Mouse (Mus musculus): ENCODE data around the gene Il6st. TPM values are rescaled to one million over a fixed set of nuclear protein-coding genes. Genes with fewer than 3 reads are reported as not detected.

The Il6st gene
- total and polyA plus RNA-seq, 2 experiments from 2014 or later, result 20.2 to 37.4 TPM

DNA sequence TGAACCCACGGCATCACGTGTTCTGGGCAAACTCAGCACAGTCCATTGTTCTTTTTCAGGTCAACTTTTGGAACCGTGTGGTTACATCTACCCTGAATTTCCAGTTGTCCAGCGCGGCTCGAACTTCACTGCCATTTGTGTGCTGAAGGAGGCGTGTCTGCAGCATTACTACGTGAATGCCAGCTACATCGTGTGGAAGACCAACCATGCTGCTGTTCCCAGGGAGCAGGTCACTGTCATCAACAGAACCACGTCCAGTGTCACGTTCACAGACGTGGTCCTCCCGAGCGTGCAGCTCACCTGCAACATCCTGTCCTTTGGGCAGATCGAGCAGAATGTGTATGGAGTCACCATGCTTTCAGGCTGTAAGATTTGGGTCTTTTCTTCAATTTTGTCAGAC lies 16.1 kb downstream of the Il6st start:
- ATAC-seq (no peak), DNase-seq (ENCODE audit: low spot score) (no peak)
- TF ChIP-seq CTCF (IDR thresholded peaks at IDR 0.05; ENCODE audit: low read depth), result no peak
- 91% methylated on average over 15 of the region's 15 CpGs for WGBS
- H3K4me2 ChIP-seq (ENCODE audit: low read depth, low read length), result no peak overlapping the region
- H3K4me3 ChIP-seq (ENCODE audit: low read length), result no peak overlapping the region
- H3K27ac ChIP-seq, result no peak overlapping the region
- H3K9ac ChIP-seq (replicated peaks; ENCODE audit: low read length), result no peak overlapping the region
- peaks cover 27% of the 10 kb centered on the region for H3K36me3 ChIP-seq (ENCODE audit: insufficient read depth, low read length)
- H3K9me3 ChIP-seq (ENCODE audit: low read length), result no peaks in the 10 kb centered on the region
- no peaks in the 10 kb centered on the region for H3K27me3 ChIP-seq (ENCODE audit: insufficient read depth, low read length)
- no peaks in the 10 kb centered on the region for H3K4me1 ChIP-seq (ENCODE audit: insufficient read depth, low read length)

DNA sequence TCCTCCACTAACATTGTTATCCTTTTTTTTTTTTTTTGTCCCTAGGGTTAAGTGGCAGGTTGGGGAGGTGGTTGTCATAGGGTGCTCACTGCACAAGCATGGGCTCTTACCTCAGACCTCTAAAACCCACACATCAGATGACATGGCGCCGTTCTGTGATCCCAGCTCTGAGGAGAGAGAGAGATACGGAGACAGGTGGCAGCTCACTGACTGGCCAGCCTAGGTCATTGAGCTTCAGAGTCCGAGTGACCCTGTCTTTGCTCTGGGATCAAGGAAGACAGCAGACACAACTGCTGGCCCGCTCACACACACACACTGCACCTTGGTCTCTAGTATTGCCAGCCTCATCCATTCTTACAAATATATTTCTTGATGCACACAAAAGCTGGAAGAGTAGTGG lies 18.7 kb downstream of the Il6st start:
- TF ChIP-seq CTCF (IDR thresholded peaks at IDR 0.05; ENCODE audit: low read depth), result no peak
- 93% methylated on average over 5 of the region's 5 CpGs for WGBS
- DNase-seq (ENCODE audit: low spot score), result no peak
- Histone ChIP-seq H3K4me2 (ENCODE audit: low read depth, low read length) (no peak overlapping the region), H3K36me3 (ENCODE audit: insufficient read depth, low read length) (peaks cover 30% of the 10 kb centered on the region), H3K4me1 (ENCODE audit: insufficient read depth, low read length) (no peaks in the 10 kb centered on the region), H3K9ac (replicated peaks; ENCODE audit: low read length) (no peak overlapping the region), H3K27me3 (ENCODE audit: insufficient read depth, low read length) (no peaks in the 10 kb centered on the region), H3K4me3 (ENCODE audit: low read length) (no peak overlapping the region), H3K27ac (no peak overlapping the region), H3K9me3 (ENCODE audit: low read length) (no peaks in the 10 kb centered on the region)
- ATAC-seq, result no peak

DNA sequence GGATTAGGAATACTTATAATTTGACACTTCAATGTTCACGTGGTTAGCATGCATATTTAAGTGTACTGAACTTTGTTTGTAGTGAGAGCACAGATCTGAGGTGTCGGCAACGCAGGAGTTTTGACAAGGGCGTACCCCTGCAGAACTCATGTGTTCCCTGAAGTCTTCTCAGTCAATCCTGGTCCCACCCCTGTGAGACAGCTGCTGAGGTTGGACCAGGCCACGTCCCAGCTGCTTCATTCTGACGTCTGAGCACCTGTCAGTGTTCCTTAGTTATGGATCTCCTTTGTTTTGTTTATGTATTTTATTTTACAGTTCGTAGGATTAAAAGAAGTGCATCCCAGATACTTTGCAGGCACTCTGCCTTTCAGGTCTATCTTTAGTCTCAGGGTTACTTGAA lies 19.1 kb downstream of the Il6st start:
- no peaks in the 10 kb centered on the region for H3K9me3 ChIP-seq (ENCODE audit: low read length)
- no peak for ATAC-seq
- no peaks in the 10 kb centered on the region for H3K4me1 ChIP-seq (ENCODE audit: insufficient read depth, low read length)
- 82% methylated on average over 7 of the region's 7 CpGs for WGBS
- no peak overlapping the region for H3K27ac ChIP-seq
- no peaks in the 10 kb centered on the region for H3K27me3 ChIP-seq (ENCODE audit: insufficient read depth, low read length)
- no peak overlapping the region for H3K4me2 ChIP-seq (ENCODE audit: low read depth, low read length)
- no peak for DNase-seq (ENCODE audit: low spot score)
- H3K36me3 ChIP-seq (ENCODE audit: insufficient read depth, low read length), result peaks cover 30% of the 10 kb centered on the region
- no peak overlapping the region for H3K9ac ChIP-seq (replicated peaks; ENCODE audit: low read length)
- no peak overlapping the region for H3K4me3 ChIP-seq (ENCODE audit: low read length)
- TF ChIP-seq CTCF (IDR thresholded peaks at IDR 0.05; ENCODE audit: low read depth), result no peak

DNA sequence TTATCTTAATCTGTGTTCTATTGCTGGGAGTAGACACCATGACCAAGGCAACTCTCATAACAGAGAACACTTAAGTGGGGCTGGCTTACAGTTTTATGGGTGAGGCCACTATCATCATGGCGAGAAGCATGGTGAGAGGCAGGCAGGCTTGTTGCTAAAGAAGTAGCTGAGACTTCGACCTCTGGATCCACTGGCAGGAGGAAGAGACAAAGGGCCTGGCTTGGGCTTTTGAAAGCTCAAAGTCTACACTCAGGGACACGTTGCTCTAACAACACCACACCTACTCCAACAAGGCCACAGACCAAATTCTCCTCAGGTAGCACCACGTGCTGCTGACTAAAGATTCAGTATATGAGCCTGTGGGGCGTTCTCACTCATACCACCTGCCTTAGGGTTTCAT lies 22.4 kb downstream of the Il6st start:
- Histone ChIP-seq H3K9me3 (ENCODE audit: low read length) (no peaks in the 10 kb centered on the region), H3K4me3 (ENCODE audit: low read length) (no peak overlapping the region), H3K4me2 (ENCODE audit: low read depth, low read length) (no peak overlapping the region), H3K4me1 (ENCODE audit: insufficient read depth, low read length) (no peaks in the 10 kb centered on the region), H3K27ac (no peak overlapping the region), H3K9ac (replicated peaks; ENCODE audit: low read length) (no peak overlapping the region), H3K36me3 (ENCODE audit: insufficient read depth, low read length) (peaks cover 39% of the 10 kb centered on the region), H3K27me3 (ENCODE audit: insufficient read depth, low read length) (no peaks in the 10 kb centered on the region)
- WGBS, result 97% methylated on average over 5 of the region's 5 CpGs
- no peak for DNase-seq (ENCODE audit: low spot score)
- no peak for ATAC-seq
- no peak for TF ChIP-seq CTCF (IDR thresholded peaks at IDR 0.05; ENCODE audit: low read depth)

DNA sequence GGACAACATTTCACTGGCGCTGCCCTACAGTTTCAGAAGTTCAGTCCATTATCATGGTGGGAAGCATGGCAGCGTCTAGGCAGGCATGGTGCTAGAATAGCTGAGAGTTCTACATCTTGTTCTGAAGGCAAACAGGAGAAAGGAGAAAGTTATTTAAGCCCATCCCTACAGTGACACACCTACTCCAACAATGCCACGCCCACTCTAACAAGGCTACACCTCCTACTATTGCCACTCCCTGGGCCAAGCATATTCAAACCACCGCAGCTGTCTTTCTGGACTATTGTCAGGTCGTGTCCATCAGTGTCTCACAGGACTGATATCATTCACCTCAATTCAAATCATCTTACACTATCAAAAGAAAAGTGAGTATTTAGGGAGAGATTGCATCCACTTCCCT lies 22.8 kb downstream of the Il6st start:
- WGBS, result 97% methylated on average over 5 of the region's 5 CpGs
- H3K27ac ChIP-seq, result no peak overlapping the region
- H3K4me1 ChIP-seq (ENCODE audit: insufficient read depth, low read length), result no peaks in the 10 kb centered on the region
- H3K36me3 ChIP-seq (ENCODE audit: insufficient read depth, low read length), result peaks cover 34% of the 10 kb centered on the region
- TF ChIP-seq CTCF (IDR thresholded peaks at IDR 0.05; ENCODE audit: low read depth), result no peak
- H3K27me3 ChIP-seq (ENCODE audit: insufficient read depth, low read length), result no peaks in the 10 kb centered on the region
- DNase-seq (ENCODE audit: low spot score) (no peak), ATAC-seq (no peak)
- H3K4me2 ChIP-seq (ENCODE audit: low read depth, low read length), result no peak overlapping the region
- no peak overlapping the region for H3K4me3 ChIP-seq (ENCODE audit: low read length)
- H3K9me3 ChIP-seq (ENCODE audit: low read length), result no peaks in the 10 kb centered on the region
- H3K9ac ChIP-seq (replicated peaks; ENCODE audit: low read length), result no peak overlapping the region

DNA sequence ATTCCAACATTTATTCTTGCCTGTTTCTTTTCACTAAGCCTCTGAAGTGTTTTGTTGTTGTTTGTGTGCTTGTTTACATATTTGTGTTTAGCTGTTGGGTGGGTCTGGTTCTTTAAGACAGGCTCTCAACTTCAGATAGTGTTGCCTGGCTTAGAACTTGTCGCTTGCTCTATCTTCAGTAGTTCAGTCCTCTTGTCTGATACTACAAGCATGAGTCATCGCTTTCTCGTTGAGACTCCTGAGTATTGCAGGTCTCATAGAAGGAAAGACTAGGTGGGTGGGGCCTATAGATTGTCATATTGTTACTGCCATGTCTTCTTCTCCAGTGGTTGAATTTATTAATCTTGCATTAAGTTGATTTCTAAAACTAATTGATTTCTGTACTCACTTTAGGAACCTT lies 26.2 kb downstream of the Il6st start:
- DNase-seq (ENCODE audit: low spot score), result no peak
- Histone ChIP-seq H3K27ac (no peak overlapping the region), H3K4me2 (ENCODE audit: low read depth, low read length) (no peak overlapping the region), H3K9me3 (ENCODE audit: low read length) (no peaks in the 10 kb centered on the region), H3K4me3 (ENCODE audit: low read length) (no peak overlapping the region), H3K9ac (replicated peaks; ENCODE audit: low read length) (no peak overlapping the region), H3K36me3 (ENCODE audit: insufficient read depth, low read length) (peaks cover 25% of the 10 kb centered on the region), H3K4me1 (ENCODE audit: insufficient read depth, low read length) (no peaks in the 10 kb centered on the region), H3K27me3 (ENCODE audit: insufficient read depth, low read length) (no peaks in the 10 kb centered on the region)
- no peak for TF ChIP-seq CTCF (IDR thresholded peaks at IDR 0.05; ENCODE audit: low read depth)
- WGBS, result 95% methylated on average over 3 of the region's 3 CpGs
- ATAC-seq, result no peak

DNA sequence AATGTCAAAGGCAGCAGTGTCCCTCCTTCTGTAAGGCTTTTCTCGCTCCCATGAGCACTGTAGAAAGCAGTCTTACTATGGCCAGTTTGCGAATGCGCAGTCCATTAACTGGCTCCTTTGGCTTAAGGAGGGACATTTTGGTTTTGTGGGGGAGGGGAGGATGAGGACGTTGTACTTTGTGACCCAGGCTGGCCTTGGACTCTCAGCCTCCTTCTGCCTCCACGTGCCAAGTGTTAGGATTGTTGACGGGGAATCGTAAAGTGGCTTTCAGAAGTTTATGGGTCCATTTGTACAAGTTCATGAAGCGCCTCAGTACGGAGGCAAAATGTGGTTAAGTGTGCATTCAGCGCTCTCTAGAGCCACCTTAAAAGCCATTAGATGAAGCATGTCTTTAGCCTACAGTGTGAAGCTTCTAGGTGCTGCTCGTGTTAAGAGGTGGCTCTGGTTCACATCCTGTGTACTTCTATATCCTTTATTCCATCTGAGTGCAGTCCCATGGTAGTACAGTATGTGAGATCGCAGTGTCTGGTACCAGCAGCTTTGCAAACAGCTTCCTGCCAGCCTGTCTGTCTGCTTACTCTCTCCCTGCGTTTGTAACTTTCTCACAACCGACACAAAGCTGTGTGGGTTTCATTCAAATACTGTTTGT lies 27.9 kb downstream of the Il6st start:
- H3K27ac ChIP-seq, result no peak overlapping the region
- ATAC-seq (no peak), DNase-seq (ENCODE audit: low spot score) (no peak)
- no peak for TF ChIP-seq CTCF (IDR thresholded peaks at IDR 0.05; ENCODE audit: low read depth)
- WGBS, result 90% methylated on average over 14 of the region's 14 CpGs
- H3K9ac ChIP-seq (replicated peaks; ENCODE audit: low read length), result no peak overlapping the region
- H3K27me3 ChIP-seq (ENCODE audit: insufficient read depth, low read length), result no peaks in the 10 kb centered on the region
- peaks cover 21% of the 10 kb centered on the region; the same call in 1 of the 2 replicates for H3K36me3 ChIP-seq (ENCODE audit: insufficient read depth, low read length)
- H3K4me3 ChIP-seq (ENCODE audit: low read length), result no peak overlapping the region
- H3K9me3 ChIP-seq (ENCODE audit: low read length), result no peaks in the 10 kb centered on the region
- no peaks in the 10 kb centered on the region for H3K4me1 ChIP-seq (ENCODE audit: insufficient read depth, low read length)
- no peak overlapping the region for H3K4me2 ChIP-seq (ENCODE audit: low read depth, low read length)
